ENCODE assay signal across 9 mouse cellular contexts in the genomic region with DNA sequence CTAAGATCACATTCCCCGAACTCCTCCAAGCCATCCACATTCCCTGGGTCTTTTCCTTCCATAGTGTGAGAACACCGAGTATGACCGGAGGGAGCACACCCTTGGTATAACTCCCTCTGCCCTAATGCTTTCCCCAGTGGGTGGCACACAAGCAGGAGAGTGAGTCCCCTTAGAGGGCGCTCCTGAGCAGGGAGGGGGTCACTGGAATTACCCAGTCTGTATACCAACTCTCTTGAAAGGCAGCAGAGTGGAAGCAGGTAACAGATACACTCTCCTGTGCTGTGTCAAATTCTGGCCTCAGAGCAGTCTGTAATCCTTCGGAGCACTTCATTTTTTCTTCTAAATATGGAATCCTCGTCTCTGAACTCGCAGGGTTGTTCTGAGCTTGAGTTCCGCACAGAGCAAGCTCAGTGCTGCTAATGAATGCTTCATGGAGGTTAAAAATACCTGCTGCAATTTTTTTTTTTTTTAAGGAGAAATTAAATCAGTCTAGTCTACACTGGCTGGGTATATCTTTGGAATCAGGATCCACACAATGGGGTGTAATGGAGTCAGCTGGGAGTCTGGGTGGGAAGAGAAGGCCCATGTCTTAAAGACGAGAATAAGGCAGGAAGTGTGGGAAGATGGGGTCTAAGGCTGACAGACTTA.
DNase-seq lines count a peak whose midpoint lies in the region; ATAC-seq and TF ChIP-seq lines count a peak whose summit lies in the region.
"Had no signal": no experiment of that assay in that cellular context is flagged by ENCODE, and none has a peak within 500 bp of the region (broad histone marks: within the 10 kb centered on the region; RNA-seq: fewer than 3 reads in every experiment).

No protein-coding gene starts in this region.

- no peaks in the 10 kb centered on the region for H3K9me3 ChIP-seq in MEL (replicated peaks; ENCODE audit: insufficient read depth, low read length)
- no peaks in the 10 kb centered on the region for H3K9me3 ChIP-seq in neural tube, embryonic 15.5 days (replicated peaks)
- H3K9me3 ChIP-seq: hindbrain, embryonic 12.5 days had no signal

- TF ChIP-seq RAD21 in MEL (IDR thresholded peaks at IDR 0.05; ENCODE audit: low read depth, low read length) = peak; percentile 24

- peak; percentile 37 for DNase-seq in gastrocnemius, postnatal 10 days
- DNase-seq in gastrocnemius, postnatal 36 days = no peak
- DNase-seq in 3T3-L1 (ENCODE audit: low read depth, low spot score) (peak; percentile 23), MEL (ENCODE audit: low read depth, low spot score) (peak; percentile 26)
- peak; percentile 21 to 36 for DNase-seq in lung, postnatal 4 days
- no peak for DNase-seq in cerebellum, adult 2 months
- no peak for DNase-seq in kidney, adult 11 months

- no peak overlapping the region for H3K4me2 ChIP-seq in neural tube, embryonic 15.5 days
- H3K4me2 ChIP-seq: hindbrain, embryonic 12.5 days had no signal

- H3K9ac ChIP-seq in MEL (ENCODE audit: control insufficient read depth, low read depth, low read length, poor library complexity, severe bottlenecking) = no peak overlapping the region
- H3K9ac ChIP-seq in neural tube, embryonic 15.5 days (replicated peaks) = no peak overlapping the region
- H3K9ac ChIP-seq: hindbrain, embryonic 12.5 days had no signal

- peaks cover 0 to 2% of the 10 kb centered on the region in 2 experiments; a peak in 2 of 4 replicates for H3K36me3 ChIP-seq in MEL (ENCODE audit: control insufficient read depth in 1 of 2, insufficient read depth in 2 of 2, low read length in 2 of 2)
- H3K36me3 ChIP-seq in neural tube, embryonic 15.5 days = 0 out of 2 replicates have a peak, but pooled peaks cover 3% of the 10 kb centered on the region

- ATAC-seq in neural tube, embryonic 15.5 days (ENCODE audit: low FRiP score) = no peak

- TF ChIP-seq POLR2A in MEL (IDR thresholded peaks at IDR 0.05; ENCODE audit: control insufficient read depth in 1 of 2, insufficient read depth in 1 of 2, low read depth in 1 of 2, low read length in 2 of 2, poor library complexity in 1 of 2) = no peak
- no peak for TF ChIP-seq POLR2A in cerebellum, adult 2 months (IDR thresholded peaks at IDR 0.05; ENCODE audit: borderline replicate concordance, insufficient read depth, low read length)

- no peak for TF ChIP-seq EP300 in MEL (IDR thresholded peaks at IDR 0.05; ENCODE audit: low read depth in 1 of 2, low read length in 2 of 2)

- H3K4me3 ChIP-seq in MEL (ENCODE audit: control insufficient read depth in 1 of 2, insufficient read depth in 1 of 2, low read depth in 2 of 2, low read length in 2 of 2) = no peak overlapping the region
- H3K4me3 ChIP-seq in neural tube, embryonic 15.5 days (replicated peaks) = no peak overlapping the region
- no peak overlapping the region for H3K4me3 ChIP-seq in cerebellum, adult 2 months (replicated peaks; ENCODE audit: insufficient read depth, low read depth, low read length)
- H3K4me3 ChIP-seq: hindbrain, embryonic 12.5 days had no signal

- no peaks in the 10 kb centered on the region for H3K4me1 ChIP-seq in MEL (ENCODE audit: control insufficient read depth in 1 of 2, insufficient read depth in 2 of 2, low read length in 2 of 2)
- peaks cover 11% of the 10 kb centered on the region for H3K4me1 ChIP-seq in neural tube, embryonic 15.5 days
- H3K4me1 ChIP-seq in cerebellum, adult 2 months (ENCODE audit: control insufficient read depth, insufficient read depth, low read length) = no peaks in the 10 kb centered on the region

- intact Hi-C loops in gastrocnemius, postnatal 36 days (cut with DNase I) = no loop called here

- no peaks in the 10 kb centered on the region for H3K27me3 ChIP-seq in MEL (ENCODE audit: control insufficient read depth in 1 of 2, insufficient read depth in 2 of 2, low read length in 2 of 2)
- H3K27me3 ChIP-seq in neural tube, embryonic 15.5 days (replicated peaks) = no peaks in the 10 kb centered on the region
- H3K27me3 ChIP-seq in cerebellum, adult 2 months (ENCODE audit: control insufficient read depth, insufficient read depth, low read length) = no peaks in the 10 kb centered on the region
- H3K27me3 ChIP-seq: hindbrain, embryonic 12.5 days had no signal

- peak; percentile 45 to 48 (median 47) for TF ChIP-seq CTCF in MEL (IDR thresholded peaks at IDR 0.05 in 2 of 3, conservative IDR thresholded peaks at IDR 0.05 in 1 of 3; ENCODE audit: control insufficient read depth in 1 of 3, insufficient read depth in 1 of 3, low read depth in 2 of 3, low read length in 3 of 3, poor library complexity in 1 of 3, severe bottlenecking in 1 of 3)
- TF ChIP-seq CTCF in cerebellum, adult 2 months (IDR thresholded peaks at IDR 0.05; ENCODE audit: borderline replicate concordance, insufficient read depth, low read depth, low read length) = no peak

- H3K27ac ChIP-seq in MEL (ENCODE audit: control insufficient read depth, low read depth, low read length) = no peak overlapping the region
- H3K27ac ChIP-seq in neural tube, embryonic 15.5 days (replicated peaks) = no peak overlapping the region
- no peak overlapping the region for H3K27ac ChIP-seq in cerebellum, adult 2 months (ENCODE audit: insufficient read depth, low read length)
- H3K27ac ChIP-seq: hindbrain, embryonic 12.5 days had no signal

- 88% methylated on average over 9 of the region's 9 CpGs for WGBS in neural tube, embryonic 15.5 days
- WGBS in cerebellum, adult 2 months = 89% methylated on average over 9 of the region's 9 CpGs

- H3K79me2 ChIP-seq in MEL (ENCODE audit: control insufficient read depth, insufficient read depth, low read length, poor library complexity) = no peaks in the 10 kb centered on the region

TF ChIP-seq in MEL, 35 proteins besides CTCF, POLR2A, EP300 and RAD21:
- TF ChIP-seq MEF2A (IDR thresholded peaks at IDR 0.05; ENCODE audit: extremely low read depth, insufficient replicate concordance, low read depth, low read length, poor library complexity, severe bottlenecking) (no peak), SMC3 (IDR thresholded peaks at IDR 0.05; ENCODE audit: low read depth, low read length) (peak; percentile 38), USF1 (IDR thresholded peaks at IDR 0.05; ENCODE audit: low read depth, low read length) (no peak), MYB (IDR thresholded peaks at IDR 0.05; ENCODE audit: low read depth, low read length) (no peak), MYC (IDR thresholded peaks at IDR 0.05; ENCODE audit: low read depth, low read length) (no peak)

Comparison
In these comparisons a context has a peak if more than half of its experiments do, and no peak if none do; other contexts are left out.
1. DNase-seq: peak in gastrocnemius, postnatal 10 days (single experiment), 3T3-L1 (single experiment), MEL (single experiment) and lung, postnatal 4 days (2 of 2); none in gastrocnemius, postnatal 36 days (0 of 2), cerebellum, adult 2 months (0 of 2) and kidney, adult 11 months (single experiment).